Mouse (Mus musculus) liver, embryonic 15.5 days (tissue): ENCODE data around the gene Scn3b. TPM values are rescaled to one million over a fixed set of nuclear protein-coding genes. Genes with fewer than 3 reads are reported as not detected.
A peak's percentile ranks its signal among the peaks of the same experiment; 100 is the strongest.

Source experiments
- ATAC-seq: fragments of 200-750 bp; cut with Nextera tagmentation; 2 replicates; pipeline ENCODE4 v1.8.0; 2017; ENCODE audit warnings: moderate number of reproducible peaks, mild to moderate bottlenecking, moderate library complexity; ENCODE audit not compliant: insufficient read depth
- H3K27ac ChIP-seq: fragments of 300-500 bp; sonication (generic); replicated peaks from 2 replicates; pipeline ENCODE4 v1.5.1; 2015; ENCODE audit warnings: mild to moderate bottlenecking, inconsistent platforms
- H3K27me3 ChIP-seq: fragments of 300-500 bp; sonication (generic); 2 replicates; pipeline ENCODE4 v1.6.1; 2015; ENCODE audit warnings: mild to moderate bottlenecking, inconsistent platforms
- H3K36me3 ChIP-seq: fragments of 300-500 bp; sonication (generic); replicated peaks from 2 replicates; pipeline ENCODE4 v1.6.1; 2015; ENCODE audit warnings: moderate library complexity, mild to moderate bottlenecking, inconsistent platforms
- H3K4me1 ChIP-seq: fragments of 300-500 bp; sonication (generic); replicated peaks from 2 replicates; pipeline ENCODE4 v1.6.1; 2015; ENCODE audit warnings: inconsistent platforms
- H3K4me2 ChIP-seq: fragments of 300-500 bp; sonication (generic); 2 replicates; pipeline ENCODE4 v1.6.1; 2015; ENCODE audit warnings: moderate library complexity, mild to moderate bottlenecking, inconsistent platforms
- H3K4me3 ChIP-seq: fragments of 300-500 bp; sonication (generic); replicated peaks from 2 replicates; pipeline ENCODE4 v1.5.1; 2015; ENCODE audit warnings: mild to moderate bottlenecking, inconsistent platforms
- H3K9ac ChIP-seq: fragments of 300-500 bp; sonication (generic); 2 replicates; pipeline ENCODE4 v1.6.1; 2015; ENCODE audit warnings: moderate library complexity, mild to moderate bottlenecking, inconsistent platforms
- H3K9me3 ChIP-seq: fragments of 300-500 bp; sonication (generic); replicated peaks from 2 replicates; pipeline ENCODE4 v1.6.1; 2016; ENCODE audit warnings: inconsistent platforms
- WGBS: fragments of 180-500 bp; shearing (Covaris S2); methylation state at CpG from one replicate; pipeline ENCODE4 v1.1.7; 2015; ENCODE audit warnings: mixed read lengths; ENCODE audit not compliant: insufficient replicate concordance; 5-methylcytosine and 5-hydroxymethylcytosine counted together
- polyA plus RNA-seq: library from polyadenylated mRNA; unstranded; fragments of >200 nt; fragmentation: Nextera tagmentation; extraction: Ambion mirVana; gene quantifications from 2 replicates; pipeline ENCODE4 v1.2.1, GENCODE M21; 2015

Scn3b gene
- polyA plus RNA-seq, 1 experiment from 2014 or later, result 0.54 TPM

DNA sequence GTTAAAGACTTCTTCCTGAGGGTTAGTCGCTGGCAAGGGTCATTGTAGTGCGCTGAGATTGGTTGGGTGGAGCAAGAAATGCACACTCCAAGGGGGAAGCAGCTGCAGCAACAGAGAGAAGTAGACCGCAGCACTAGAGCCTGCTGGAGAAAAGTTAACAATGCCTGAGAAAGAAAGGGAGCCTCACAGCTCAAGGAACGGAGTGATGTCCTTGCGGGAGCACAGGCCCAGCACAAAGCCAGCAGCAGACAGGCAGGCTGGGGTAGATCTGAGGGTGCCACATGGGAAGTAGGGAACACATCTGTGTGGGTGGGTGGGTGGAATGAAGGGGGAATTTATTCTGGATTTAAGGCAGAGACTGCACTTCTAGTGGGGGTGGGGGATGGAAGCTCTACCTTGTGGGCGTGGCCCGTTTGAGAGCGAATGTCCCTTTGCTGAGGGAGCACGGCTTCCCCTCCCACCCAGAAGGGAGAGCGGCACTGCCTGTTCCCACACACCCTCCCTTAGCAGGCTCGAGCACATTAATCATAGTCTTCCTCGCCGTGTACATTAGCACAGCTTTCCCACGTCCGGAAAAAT, 27.7 kb upstream of the Scn3b start:
- WGBS, result 3% methylated on average over 15 of the region's 15 CpGs
- Histone ChIP-seq H3K27me3 (peaks cover 14% of the 10 kb centered on the region), H3K27ac (no peak overlapping the region), H3K9me3 (no peaks in the 10 kb centered on the region), H3K9ac (no peak overlapping the region), H3K36me3 (no peaks in the 10 kb centered on the region), H3K4me1 (no peaks in the 10 kb centered on the region; the same call in 1 of the 2 replicates), H3K4me3 (peak overlapping the region; percentile 32), H3K4me2 (peak overlapping the region; percentile 58)
- no peak for ATAC-seq

DNA sequence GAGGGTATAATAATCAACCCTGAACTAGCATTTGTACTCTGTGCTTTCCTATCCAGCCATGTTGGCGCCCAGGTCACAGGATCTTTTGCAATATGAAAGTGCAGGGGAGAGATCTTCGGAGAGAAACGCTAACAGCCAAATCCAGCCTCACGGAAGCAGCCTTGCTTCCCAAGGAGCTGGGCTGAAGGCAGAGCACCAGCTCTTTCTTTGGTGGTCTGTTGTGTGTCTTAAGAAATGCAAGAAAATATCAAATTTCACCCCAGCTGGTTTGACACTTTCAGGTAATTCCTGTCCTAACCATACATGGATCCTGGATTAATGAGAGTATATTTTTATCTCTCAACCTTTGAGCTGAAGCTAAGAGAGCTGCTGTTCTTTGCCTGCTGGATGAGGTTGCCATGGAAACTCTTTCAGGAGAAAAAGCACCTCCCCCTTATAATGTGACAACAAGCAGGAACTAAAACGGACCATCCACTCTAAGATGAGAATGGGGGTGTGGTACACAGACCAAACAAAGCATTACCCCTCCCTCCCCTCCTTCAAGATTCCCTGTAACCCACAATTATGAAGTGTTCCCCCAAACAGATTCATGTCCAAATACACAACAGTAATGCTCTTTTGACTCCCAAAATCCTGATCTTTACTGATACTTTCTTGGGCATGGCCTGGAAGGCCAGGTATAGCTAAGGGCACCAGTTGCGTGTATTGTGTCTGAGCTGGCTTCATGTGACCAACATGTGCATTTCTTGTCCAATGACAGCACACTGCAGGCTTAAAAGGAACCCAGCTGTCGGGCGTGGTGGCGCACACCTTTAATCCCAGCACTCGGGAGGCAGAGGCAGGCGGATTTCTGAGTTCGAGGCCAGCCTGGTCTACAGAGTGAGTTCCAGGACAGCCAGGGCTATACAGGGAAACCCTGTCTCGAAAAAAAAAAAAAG, 26.8 kb upstream of the Scn3b start:
- H3K36me3 ChIP-seq, result no peaks in the 10 kb centered on the region
- WGBS, result 41% methylated on average over 13 of the region's 13 CpGs
- H3K9ac ChIP-seq, result no peak overlapping the region
- H3K27ac ChIP-seq, result no peak overlapping the region
- H3K4me2 ChIP-seq, result peak overlapping the region; percentile 58
- no peak for ATAC-seq
- H3K27me3 ChIP-seq, result peaks cover 14% of the 10 kb centered on the region
- H3K9me3 ChIP-seq, result no peaks in the 10 kb centered on the region
- H3K4me1 ChIP-seq, result no peaks in the 10 kb centered on the region; the same call in 1 of the 2 replicates
- H3K4me3 ChIP-seq, result peak overlapping the region; percentile 32

GRCm38 (mm10) chr9:40245466-40245865, 23.6 kb upstream of the Scn3b start:
- Histone ChIP-seq H3K4me2 (no peak overlapping the region), H3K27ac (no peak overlapping the region), H3K36me3 (no peaks in the 10 kb centered on the region), H3K4me1 (no peaks in the 10 kb centered on the region; the same call in 1 of the 2 replicates), H3K4me3 (no peak overlapping the region), H3K9ac (no peak overlapping the region), H3K27me3 (peaks cover 11% of the 10 kb centered on the region), H3K9me3 (no peaks in the 10 kb centered on the region)
- WGBS, result 60% methylated on average over 9 of the region's 9 CpGs
- ATAC-seq, result no peak

DNA sequence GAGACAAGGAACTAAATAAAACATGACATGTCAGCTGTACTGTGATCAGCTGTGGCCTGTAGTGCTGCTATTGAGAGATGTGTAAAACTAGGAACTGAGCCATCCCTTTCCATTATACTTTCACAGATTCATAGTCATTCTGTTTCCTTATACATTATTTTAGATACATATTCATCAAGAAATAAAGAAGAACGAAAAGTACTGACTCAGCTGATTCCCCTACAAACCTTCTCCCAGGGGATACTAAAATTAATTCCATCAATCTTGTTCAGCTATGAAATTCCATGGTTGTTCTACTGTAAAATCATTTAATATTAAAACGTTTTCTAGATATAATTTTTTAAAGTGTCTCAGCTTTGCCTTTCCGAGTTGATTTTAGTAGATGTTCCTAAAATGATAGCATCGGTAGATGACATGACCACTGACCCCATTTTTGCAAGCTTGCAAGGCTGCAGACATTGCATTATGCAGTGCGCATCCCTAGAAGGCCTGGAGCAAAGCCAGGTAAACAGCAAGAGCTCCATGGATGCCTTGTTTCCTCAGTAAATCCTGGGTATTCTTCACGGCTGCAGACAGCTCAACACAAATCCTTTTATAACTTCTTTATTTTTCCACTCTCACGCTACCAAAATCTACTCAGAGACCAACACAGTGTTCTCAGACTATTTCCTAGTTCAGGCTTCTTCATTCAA, 22.9 kb upstream of the Scn3b start:
- H3K4me1 ChIP-seq, result no peaks in the 10 kb centered on the region; the same call in 1 of the 2 replicates
- no peaks in the 10 kb centered on the region for H3K36me3 ChIP-seq
- 68% methylated on average over 7 of the region's 7 CpGs for WGBS
- H3K9ac ChIP-seq, result no peak overlapping the region
- no peak overlapping the region for H3K4me3 ChIP-seq
- H3K4me2 ChIP-seq, result no peak overlapping the region
- peaks cover 5% of the 10 kb centered on the region; the same call in 1 of the 2 replicates for H3K27me3 ChIP-seq
- no peak for ATAC-seq
- H3K9me3 ChIP-seq, result no peaks in the 10 kb centered on the region
- H3K27ac ChIP-seq, result no peak overlapping the region

DNA sequence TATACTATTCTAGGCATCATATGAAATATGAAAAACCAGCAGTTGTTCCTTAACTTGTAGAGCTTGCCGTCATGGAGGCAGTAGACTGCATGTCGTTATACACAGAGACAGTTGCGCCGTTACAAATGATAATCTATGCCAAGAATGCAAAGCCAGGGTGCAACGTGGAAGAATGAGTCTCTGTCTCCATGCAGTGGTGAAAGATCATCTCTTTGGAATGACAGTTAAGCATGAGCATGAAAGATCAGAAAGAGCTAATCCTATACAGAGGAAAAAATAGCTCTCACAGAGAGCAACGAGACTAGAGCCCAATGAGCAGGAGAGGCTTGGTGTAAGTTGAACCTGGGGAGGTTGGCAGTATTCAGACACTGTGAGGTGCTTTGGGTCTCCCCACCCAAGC, 22.3 kb upstream of the Scn3b start:
- H3K27me3 ChIP-seq, result no peaks in the 10 kb centered on the region
- 71% methylated on average over 6 of the region's 6 CpGs for WGBS
- H3K9me3 ChIP-seq, result no peaks in the 10 kb centered on the region
- no peak overlapping the region for H3K4me2 ChIP-seq
- no peak overlapping the region for H3K27ac ChIP-seq
- no peaks in the 10 kb centered on the region for H3K36me3 ChIP-seq
- no peak overlapping the region for H3K4me3 ChIP-seq
- no peaks in the 10 kb centered on the region for H3K4me1 ChIP-seq
- no peak for ATAC-seq
- H3K9ac ChIP-seq, result no peak overlapping the region

GRCm38 (mm10) chr9:40249106-40249505, 19.9 kb upstream of the Scn3b start:
- 22% methylated on average over 1 of the region's 1 CpGs for WGBS
- ATAC-seq, result no peak
- H3K27ac ChIP-seq, result no peak overlapping the region

DNA sequence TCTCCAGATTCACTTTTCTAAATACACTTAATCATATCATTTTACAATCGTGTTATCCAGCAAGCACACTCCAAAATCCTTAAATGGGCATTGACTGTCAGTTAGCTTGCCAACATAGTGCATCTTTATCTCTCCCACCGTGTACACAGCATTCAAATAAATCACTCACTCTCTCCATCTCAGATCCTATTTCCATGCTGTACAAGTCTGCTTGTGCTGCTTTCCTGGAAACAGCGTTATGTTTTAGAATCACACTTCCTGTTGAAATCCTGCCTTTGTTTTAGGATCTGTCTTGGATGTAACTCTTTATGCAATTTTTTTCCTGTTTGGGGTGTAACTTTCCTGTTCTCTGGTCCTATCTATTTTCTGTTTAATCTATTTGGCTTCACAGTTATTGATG, 16.6 kb upstream of the Scn3b start:
- no peak overlapping the region for H3K27ac ChIP-seq
- H3K4me3 ChIP-seq, result no peak overlapping the region
- H3K9ac ChIP-seq, result no peak overlapping the region
- no peaks in the 10 kb centered on the region for H3K36me3 ChIP-seq
- no peaks in the 10 kb centered on the region for H3K4me1 ChIP-seq
- 26% methylated on average over 3 of the region's 3 CpGs for WGBS
- ATAC-seq, result no peak
- H3K4me2 ChIP-seq, result no peak overlapping the region
- H3K27me3 ChIP-seq, result no peaks in the 10 kb centered on the region
- H3K9me3 ChIP-seq, result no peaks in the 10 kb centered on the region

More at GRCm38 (mm10) chr9:40249106-40249505, 19.9 kb upstream of the Scn3b start:
- Histone ChIP-seq H3K4me1 (no peaks in the 10 kb centered on the region), H3K4me2 (no peak overlapping the region), H3K36me3 (no peaks in the 10 kb centered on the region), H3K4me3 (no peak overlapping the region), H3K27me3 (no peaks in the 10 kb centered on the region), H3K9ac (no peak overlapping the region), H3K9me3 (no peaks in the 10 kb centered on the region)

- Histone ChIP-seq H3K9me3 (no peaks in the 10 kb centered on the region), H3K4me2 (no peak overlapping the region), H3K9ac (no peak overlapping the region), H3K27me3 (peaks cover 10% of the 10 kb centered on the region; the same call in 1 of the 2 replicates), H3K36me3 (no peaks in the 10 kb centered on the region), H3K4me3 (no peak overlapping the region), H3K27ac (no peak overlapping the region), H3K4me1 (peaks cover under 1% of the 10 kb centered on the region; the same call in 1 of the 2 replicates)
- 22% methylated on average over 6 of the region's 6 CpGs for WGBS
- ATAC-seq, result no peak
Observed at GRCm38 (mm10) chr9:40263874-40264273, 5.1 kb upstream of the Scn3b start.

DNA sequence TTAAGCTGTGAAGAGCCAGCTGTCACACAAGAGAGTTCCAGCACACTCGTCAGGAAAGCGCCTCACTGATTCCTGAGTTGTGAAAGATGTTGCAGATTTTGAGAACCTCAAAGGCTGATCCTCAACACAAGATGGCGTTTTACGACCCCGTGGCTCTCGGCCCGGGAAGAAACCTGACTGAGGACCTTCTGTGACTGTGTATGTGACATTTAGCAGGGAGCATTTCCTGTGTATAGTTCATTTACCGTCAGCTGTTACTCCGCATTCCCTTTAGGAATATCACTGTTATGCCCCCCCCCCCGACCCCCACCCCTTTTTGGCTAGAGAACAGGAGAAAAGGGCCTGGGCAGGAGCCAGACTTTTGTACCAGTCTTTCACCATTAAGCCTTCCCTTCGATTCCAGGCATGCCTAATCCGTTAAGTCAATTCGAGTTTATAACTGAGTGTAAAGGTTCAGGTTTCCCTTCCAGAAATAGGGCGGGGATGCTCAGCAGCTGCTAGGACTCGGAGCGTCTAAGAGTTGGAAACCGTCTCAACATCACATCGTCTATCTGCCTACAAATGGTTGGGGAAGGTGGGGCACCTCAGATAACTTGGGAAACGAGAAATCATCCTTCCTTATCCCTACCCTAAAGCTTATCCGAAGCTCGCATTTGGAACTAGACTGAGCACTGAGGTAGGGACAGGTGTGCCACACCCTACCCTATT, 823 bp upstream of the Scn3b start:
- WGBS, result 13% methylated on average over 21 of the region's 21 CpGs
- ATAC-seq, result no peak
- H3K9me3 ChIP-seq, result no peaks in the 10 kb centered on the region
- no peak overlapping the region for H3K9ac ChIP-seq
- H3K4me2 ChIP-seq, result no peak overlapping the region
- no peak overlapping the region for H3K4me3 ChIP-seq
- peaks cover 23% of the 10 kb centered on the region for H3K27me3 ChIP-seq
- no peak overlapping the region for H3K27ac ChIP-seq
- H3K4me1 ChIP-seq, result peaks cover 6% of the 10 kb centered on the region; the same call in 1 of the 2 replicates
- no peaks in the 10 kb centered on the region for H3K36me3 ChIP-seq

DNA sequence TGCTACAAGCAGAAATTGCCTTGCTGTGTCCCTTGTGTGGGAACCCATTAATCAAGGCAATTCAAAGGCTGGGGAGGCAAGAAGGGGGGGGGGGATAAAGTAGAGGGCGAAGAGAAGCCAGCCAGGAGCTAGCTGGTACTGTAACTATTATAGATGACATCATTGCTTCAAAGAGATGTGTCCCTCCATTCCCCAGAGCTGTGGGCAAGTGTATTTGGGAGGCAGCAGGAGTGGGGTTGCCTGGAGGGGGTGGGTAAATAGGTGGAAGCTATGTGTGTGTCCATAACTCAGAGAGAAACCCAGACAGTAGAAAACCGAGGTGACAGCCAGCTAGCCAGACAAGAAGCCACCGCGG, 292 bp upstream of the Scn3b start:
- H3K9me3 ChIP-seq, result no peaks in the 10 kb centered on the region
- H3K27ac ChIP-seq, result no peak overlapping the region
- H3K27me3 ChIP-seq, result peaks cover 23% of the 10 kb centered on the region
- H3K4me1 ChIP-seq, result peaks cover 6% of the 10 kb centered on the region; the same call in 1 of the 2 replicates
- 5% methylated on average over 4 of the region's 4 CpGs for WGBS
- H3K36me3 ChIP-seq, result no peaks in the 10 kb centered on the region
- H3K9ac ChIP-seq, result no peak overlapping the region
- ATAC-seq, result no peak
- peak overlapping the region; percentile 53 for H3K4me2 ChIP-seq
- H3K4me3 ChIP-seq, result peak overlapping the region; percentile 27; the same call in 1 of the 2 replicates
